Mouse (Mus musculus) cerebellum, adult 2 months (tissue): ENCODE measurements around the gene Ttll1. TPM values are rescaled to one million over a fixed set of nuclear protein-coding genes. Genes with fewer than 3 reads are reported as not detected.
"Not testable (repeated sequence)": the region's sequence is repeated elsewhere in the genome, so short reads cannot be mapped to it uniquely, and the experiment has no call there.

Source experiments
- DNase-seq, 2 experiments: peaks; one replicate each; pipeline ENCODE4 v3.0.0; 2021
- H3K27ac ChIP-seq: fragments of 200-500 bp; 2 replicates; pipeline ENCODE4 v1.5.1; 2012; ENCODE audit warnings: low read length, control low read depth, inconsistent platforms; ENCODE audit not compliant: insufficient read depth
- H3K27me3 ChIP-seq: fragments of 200-500 bp; 2 replicates; pipeline ENCODE4 v1.6.1; 2012; ENCODE audit warnings: inconsistent platforms, mild to moderate bottlenecking, low read length, moderate library complexity; ENCODE audit not compliant: control insufficient read depth, insufficient read depth
- H3K4me1 ChIP-seq: fragments of 200-500 bp; 2 replicates; pipeline ENCODE4 v1.6.1; 2011; ENCODE audit warnings: low read length; ENCODE audit not compliant: control insufficient read depth, insufficient read depth
- H3K4me3 ChIP-seq: fragments of 200-500 bp; replicated peaks from 2 replicates; pipeline ENCODE3; 2011; ENCODE audit warnings: mild to moderate bottlenecking, low read depth, low read length, control low read depth; ENCODE audit not compliant: insufficient read depth
- CTCF ChIP-seq: fragments of 200-500 bp; IDR thresholded peaks from 2 replicates; pipeline ENCODE4 v1.5.1; 2011; ENCODE audit warnings: low read depth, mild to moderate bottlenecking, control low read depth, low read length, moderate library complexity, borderline replicate concordance; ENCODE audit not compliant: insufficient read depth
- POLR2A ChIP-seq: fragments of 200-500 bp; IDR thresholded peaks from 2 replicates; pipeline ENCODE4 v1.6.1; 2011; ENCODE audit warnings: low read length, control low read depth, borderline replicate concordance; ENCODE audit not compliant: insufficient read depth
- WGBS: fragments of 180-500 bp; shearing (Covaris S2); methylation state at CpG from one replicate; pipeline ENCODE4 v1.1.7; 2018; 5-methylcytosine and 5-hydroxymethylcytosine counted together
- polyA plus RNA-seq: library from polyadenylated mRNA; depleted of rRNA; stranded (reverse); fragments of >200 nt; gene quantifications from 2 replicates; pipeline ENCODE4 v1.2.3, GENCODE M21; 2012

Gene Ttll1
- polyA plus RNA-seq, 1 experiment: 36.8 TPM

GRCm38 (mm10) chr15:83518215-83519048, 7.7 kb upstream of the Ttll1 start:
- Histone ChIP-seq H3K4me3 (no peak overlapping the region), H3K27me3 (no peaks in the 10 kb centered on the region), H3K4me1 (no peaks in the 10 kb centered on the region), H3K27ac (no peak overlapping the region)
- no peak for TF ChIP-seq POLR2A
- peak; percentile 79; the same call in 1 of the 2 replicates for TF ChIP-seq CTCF
- WGBS: 27% methylated on average over 20 of the region's 20 CpGs
- peak; percentile 55 to 63 for DNase-seq

GRCm38 (mm10) chr15:83515018-83515417, 4.3 kb upstream of the Ttll1 start:
- Histone ChIP-seq H3K4me3 (no peak overlapping the region), H3K27me3 (no peaks in the 10 kb centered on the region), H3K27ac (no peak overlapping the region), H3K4me1 (no peaks in the 10 kb centered on the region)
- peak in 1 of 2 experiments; percentile 21 for DNase-seq
- 30% methylated on average over 5 of the region's 5 CpGs for WGBS
- TF ChIP-seq POLR2A (no peak), CTCF (no peak)

GRCm38 (mm10) chr15:83512489-83513281, 2.0 kb upstream of the Ttll1 start:
- no peaks in the 10 kb centered on the region for H3K4me1 ChIP-seq
- no peak overlapping the region for H3K4me3 ChIP-seq
- no peaks in the 10 kb centered on the region for H3K27me3 ChIP-seq
- WGBS: 74% methylated on average over 13 of the region's 13 CpGs
- DNase-seq: no peak
- no peak for TF ChIP-seq CTCF
- no peak overlapping the region for H3K27ac ChIP-seq

- no peaks in the 10 kb centered on the region for H3K27me3 ChIP-seq
These were observed 516 bp downstream of the Ttll1 start for GRCm38 (mm10) chr15:83509950-83510804.

GRCm38 (mm10) chr15:83501483-83501882, 9.2 kb downstream of the Ttll1 start:
- not testable (repeated sequence) for H3K27me3 ChIP-seq, H3K27ac ChIP-seq, DNase-seq, H3K4me1 ChIP-seq, H3K4me3 ChIP-seq
- 77% methylated on average over 6 of the region's 6 CpGs for WGBS

More at GRCm38 (mm10) chr15:83509950-83510804, 516 bp downstream of the Ttll1 start:
- WGBS: 27% methylated on average over 17 of the region's 17 CpGs
- Histone ChIP-seq H3K4me3 (peak overlapping the region; percentile 53), H3K4me1 (no peaks in the 10 kb centered on the region), H3K27ac (no peak overlapping the region)
- no peak for DNase-seq
- TF ChIP-seq POLR2A: no peak
- TF ChIP-seq CTCF: peak; percentile 16; the same call in 1 of the 2 replicates

- 72% methylated on average over 3 of the region's 3 CpGs for WGBS
These were observed 10.3 kb downstream of the Ttll1 start for GRCm38 (mm10) chr15:83500352-83500751.

GRCm38 (mm10) chr15:83499211-83499755, 11.4 kb downstream of the Ttll1 start:
- TF ChIP-seq POLR2A (no peak), CTCF (no peak)
- no peak overlapping the region for H3K27ac ChIP-seq
- H3K4me1 ChIP-seq: no peaks in the 10 kb centered on the region
- 84% methylated on average over 10 of the region's 10 CpGs for WGBS
- DNase-seq: no peak
- H3K27me3 ChIP-seq: no peaks in the 10 kb centered on the region
- no peak overlapping the region for H3K4me3 ChIP-seq

More at GRCm38 (mm10) chr15:83500352-83500751, 10.3 kb downstream of the Ttll1 start:
- no peak overlapping the region for H3K4me3 ChIP-seq
- no peak for DNase-seq
- no peaks in the 10 kb centered on the region for H3K27me3 ChIP-seq
- no peaks in the 10 kb centered on the region for H3K4me1 ChIP-seq
- no peak overlapping the region for H3K27ac ChIP-seq
- TF ChIP-seq CTCF (peak; percentile 27; the same call in 1 of the 2 replicates), POLR2A (no peak)
